Comparison of ENCODE assay signal across 9 mouse cellular contexts in genomic region chr12:81140594-81141328, GRCm38 (mm10).
A peak's percentile ranks its signal among the peaks of the same experiment; 100 is the strongest.
DNase-seq lines count a peak whose midpoint lies in the region; ATAC-seq and TF ChIP-seq lines count a peak whose summit lies in the region.
"Had no signal": no experiment of that assay in that cellular context is flagged by ENCODE, and none has a peak within 500 bp of the region (broad histone marks: within the 10 kb centered on the region; RNA-seq: fewer than 3 reads in every experiment).

No protein-coding gene starts in this region.

- no peaks in the 10 kb centered on the region for H3K9me3 ChIP-seq in kidney, embryonic 14.5 days (ENCODE audit: control insufficient read depth, low read length)
- no peaks in the 10 kb centered on the region for H3K9me3 ChIP-seq in embryonic facial prominence, embryonic 14.5 days (ENCODE audit: control insufficient read depth, low read length)
- H3K9me3 ChIP-seq in midbrain, embryonic 12.5 days, result no peaks in the 10 kb centered on the region
- H3K9me3 ChIP-seq: megakaryocyte, embryonic 14.5 days had no signal

- H3K4me2 ChIP-seq in kidney, embryonic 14.5 days (replicated peaks; ENCODE audit: low read depth, low read length), result no peak overlapping the region
- no peak overlapping the region for H3K4me2 ChIP-seq in embryonic facial prominence, embryonic 14.5 days (ENCODE audit: low read depth, low read length)
- no peak overlapping the region for H3K4me2 ChIP-seq in midbrain, embryonic 12.5 days (replicated peaks)

- 41% methylated on average over 9 of the region's 9 CpGs for WGBS in kidney, embryonic 14.5 days
- WGBS in embryonic facial prominence, embryonic 14.5 days, result 25% methylated on average over 7 of the region's 9 CpGs
- WGBS in midbrain, embryonic 12.5 days, result 36% methylated on average over 9 of the region's 9 CpGs

- no peak overlapping the region for H3K9ac ChIP-seq in kidney, embryonic 14.5 days (ENCODE audit: low read depth, low read length)
- no peak overlapping the region for H3K9ac ChIP-seq in embryonic facial prominence, embryonic 14.5 days (ENCODE audit: low read depth, low read length)
- no peak overlapping the region for H3K9ac ChIP-seq in midbrain, embryonic 12.5 days (replicated peaks)

- H3K36me3 ChIP-seq in kidney, embryonic 14.5 days (ENCODE audit: control insufficient read depth, insufficient read depth, low read length), result no peaks in the 10 kb centered on the region
- no peaks in the 10 kb centered on the region for H3K36me3 ChIP-seq in embryonic facial prominence, embryonic 14.5 days (ENCODE audit: control insufficient read depth, insufficient read depth, low read length)
- peaks cover 5% of the 10 kb centered on the region; the same call in 1 of the 2 replicates for H3K36me3 ChIP-seq in midbrain, embryonic 12.5 days

- no peak overlapping the region for H3K27ac ChIP-seq in kidney, embryonic 14.5 days (ENCODE audit: low read depth, low read length)
- H3K27ac ChIP-seq in embryonic facial prominence, embryonic 14.5 days (replicated peaks; ENCODE audit: low read depth, low read length), result no peak overlapping the region; the same call in 1 of the 2 replicates
- peak overlapping the region; percentile 70; the same call in 1 of the 2 replicates for H3K27ac ChIP-seq in layer of hippocampus, adult 2 months
- H3K27ac ChIP-seq in midbrain, embryonic 12.5 days (replicated peaks), result no peak overlapping the region

- H3K27me3 ChIP-seq in kidney, embryonic 14.5 days (ENCODE audit: control insufficient read depth, insufficient read depth, low read length), result peaks cover 10% of the 10 kb centered on the region; the same call in 1 of the 2 replicates
- no peaks in the 10 kb centered on the region for H3K27me3 ChIP-seq in embryonic facial prominence, embryonic 14.5 days (replicated peaks; ENCODE audit: control insufficient read depth, insufficient read depth, low read length)
- H3K27me3 ChIP-seq in midbrain, embryonic 12.5 days, result peaks cover 27% of the 10 kb centered on the region
- H3K27me3 ChIP-seq: megakaryocyte, embryonic 14.5 days had no signal

- TF ChIP-seq CTCF in layer of hippocampus, adult 2 months (conservative IDR thresholded peaks at IDR 0.05), result no peak

- ATAC-seq in kidney, embryonic 14.5 days (ENCODE audit: low FRiP score, low TSS enrichment), result 0 out of 2 replicates have a peak, but pooled peaks have one; percentile 32
- 0 out of 2 replicates have a peak, but pooled peaks have one; percentile 47 for ATAC-seq in embryonic facial prominence, embryonic 14.5 days (ENCODE audit: low read depth)
- ATAC-seq in midbrain, embryonic 12.5 days (ENCODE audit: low FRiP score, low read depth), result 0 out of 2 replicates have a peak, but pooled peaks have one; percentile 19
- no peak for ATAC-seq in erythroblast, adult 5-6 weeks (replicated peaks; ENCODE audit: low FRiP score, poor library complexity, severe bottlenecking)

- DNase-seq in kidney, postnatal 4 days, result no peak
- peak; percentile 30 for DNase-seq in embryonic facial prominence, embryonic 14.5 days (ENCODE audit: low spot score)
- DNase-seq in layer of hippocampus, adult 2 months (ENCODE audit: low spot score in 2 of 2), result peak; percentile 37 to 42
- DNase-seq in kidney, adult 9 months, result no peak
- no peak for DNase-seq in yolk sac, embryonic 10.5 days (ENCODE audit: low spot score)

- H3K4me3 ChIP-seq in kidney, embryonic 14.5 days (ENCODE audit: low read length), result no peak overlapping the region
- H3K4me3 ChIP-seq in embryonic facial prominence, embryonic 14.5 days (ENCODE audit: low read depth, low read length), result no peak overlapping the region
- H3K4me3 ChIP-seq in layer of hippocampus, adult 2 months, result no peak overlapping the region
- H3K4me3 ChIP-seq in midbrain, embryonic 12.5 days, result no peak overlapping the region
- H3K4me3 ChIP-seq: megakaryocyte, embryonic 14.5 days had no signal

- 0 out of 2 replicates have a peak, but pooled peaks cover 5% of the 10 kb centered on the region for H3K4me1 ChIP-seq in kidney, embryonic 14.5 days (ENCODE audit: control insufficient read depth, insufficient read depth, low read length)
- H3K4me1 ChIP-seq in embryonic facial prominence, embryonic 14.5 days (ENCODE audit: control insufficient read depth, insufficient read depth, low read length), result 0 out of 2 replicates have a peak, but pooled peaks cover 10% of the 10 kb centered on the region
- peaks cover 22% of the 10 kb centered on the region for H3K4me1 ChIP-seq in midbrain, embryonic 12.5 days

Comparison
In these comparisons a context has a peak if more than half of its experiments do, and no peak if none do; other contexts are left out.
1. DNase-seq: peak in embryonic facial prominence, embryonic 14.5 days (single experiment) and layer of hippocampus, adult 2 months (2 of 2); none in kidney, postnatal 4 days (0 of 2), kidney, adult 9 months (single experiment) and yolk sac, embryonic 10.5 days (single experiment).